Mouse (Mus musculus) right cerebral cortex, adult 18-20 months (tissue): ENCODE measurements around the gene Pde11a.
"Not testable (repeated sequence)": the region's sequence is repeated elsewhere in the genome, so short reads cannot be mapped to it uniquely, and the experiment has no call there.

Experiments used
- DNase-seq: peaks from one replicate; pipeline ENCODE4 v3.0.0; 2022; ENCODE audit warnings: mixed read lengths

The Pde11a gene

GRCm38 (mm10) chr2:75988378-75988777, 350.2 kb downstream of the Pde11a start:
- no peak for DNase-seq

- no peak for DNase-seq
Observed at GRCm38 (mm10) chr2:75987739-75988138, 350.8 kb downstream of the Pde11a start.

DNA sequence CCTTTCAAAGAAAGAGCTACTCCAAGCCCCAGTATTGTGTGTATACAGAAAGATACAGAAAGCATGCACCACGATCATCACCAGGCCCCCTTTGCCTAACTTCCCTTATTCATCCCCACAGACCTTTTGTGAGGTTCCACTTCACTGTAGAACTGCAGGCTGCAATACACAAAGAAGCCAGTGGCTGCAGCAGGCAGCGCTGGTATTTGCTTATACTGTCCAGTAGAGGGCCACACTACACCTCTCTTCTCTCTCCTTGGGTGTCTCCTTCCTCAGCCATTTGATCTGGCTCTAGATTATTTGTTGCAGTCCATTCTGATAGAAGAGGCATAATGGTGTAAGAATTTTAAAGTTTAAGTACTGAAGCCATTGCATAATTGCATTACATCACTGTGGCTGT, 353.4 kb downstream of the Pde11a start:
- peak; percentile 67 for DNase-seq

DNA sequence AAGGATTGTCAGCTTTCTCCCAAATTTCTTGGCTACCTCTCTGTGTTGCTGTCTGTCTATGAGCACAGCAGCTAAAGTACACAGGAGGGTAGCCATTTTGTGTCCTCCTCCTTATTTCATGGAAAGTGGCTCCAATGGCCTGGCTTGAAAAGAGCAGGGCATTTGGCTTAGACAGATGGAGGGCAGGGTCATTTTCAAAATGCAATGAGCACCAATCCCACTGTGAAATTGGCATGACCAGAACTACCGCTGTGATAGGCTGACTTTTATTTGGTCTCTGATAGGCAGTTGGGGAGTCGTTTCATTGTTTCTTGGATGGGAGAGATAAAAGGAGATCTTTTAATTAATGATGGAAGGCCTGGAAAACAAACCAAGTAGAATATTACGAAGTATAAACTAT, 354.7 kb downstream of the Pde11a start:
- no peak for DNase-seq

DNA sequence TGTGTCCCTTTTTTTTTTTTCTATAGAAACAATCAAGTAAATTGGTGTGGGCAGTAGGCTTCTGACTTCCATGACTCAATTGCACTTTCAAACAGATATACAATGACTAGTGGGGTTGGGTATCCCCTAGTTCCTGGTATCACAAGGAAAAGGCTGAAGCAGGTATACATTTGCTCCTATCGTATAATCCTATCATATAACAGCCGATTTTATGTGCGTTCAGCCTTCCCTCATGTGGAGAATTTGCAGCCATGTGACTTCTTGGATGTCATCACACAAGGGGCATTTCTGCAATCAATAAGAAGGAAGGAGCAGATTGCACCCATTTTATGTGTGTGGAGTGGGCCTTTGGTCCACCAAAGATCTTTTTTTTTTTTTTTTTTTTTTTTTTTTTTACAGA, 355.5 kb downstream of the Pde11a start:
- no peak for DNase-seq

DNA sequence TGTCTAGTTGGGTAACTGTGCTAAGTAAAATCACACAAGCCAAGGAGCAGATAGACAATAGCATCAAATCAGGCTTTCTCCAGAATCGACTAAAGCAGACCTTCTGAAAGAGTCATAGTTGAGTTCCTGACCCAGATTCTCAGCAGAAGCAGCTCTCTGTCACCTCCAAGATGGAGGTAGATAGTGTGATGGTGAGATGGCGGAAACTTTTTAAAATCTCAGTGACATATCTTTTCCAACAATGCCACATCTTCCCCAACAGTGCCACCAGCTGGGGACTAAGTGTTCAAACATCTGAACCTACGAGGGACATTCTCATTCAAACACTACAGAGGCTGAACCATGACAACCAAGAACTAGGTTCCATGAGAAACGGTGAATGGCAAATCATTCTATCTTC, 355.9 kb downstream of the Pde11a start:
- DNase-seq, result no peak

DNA sequence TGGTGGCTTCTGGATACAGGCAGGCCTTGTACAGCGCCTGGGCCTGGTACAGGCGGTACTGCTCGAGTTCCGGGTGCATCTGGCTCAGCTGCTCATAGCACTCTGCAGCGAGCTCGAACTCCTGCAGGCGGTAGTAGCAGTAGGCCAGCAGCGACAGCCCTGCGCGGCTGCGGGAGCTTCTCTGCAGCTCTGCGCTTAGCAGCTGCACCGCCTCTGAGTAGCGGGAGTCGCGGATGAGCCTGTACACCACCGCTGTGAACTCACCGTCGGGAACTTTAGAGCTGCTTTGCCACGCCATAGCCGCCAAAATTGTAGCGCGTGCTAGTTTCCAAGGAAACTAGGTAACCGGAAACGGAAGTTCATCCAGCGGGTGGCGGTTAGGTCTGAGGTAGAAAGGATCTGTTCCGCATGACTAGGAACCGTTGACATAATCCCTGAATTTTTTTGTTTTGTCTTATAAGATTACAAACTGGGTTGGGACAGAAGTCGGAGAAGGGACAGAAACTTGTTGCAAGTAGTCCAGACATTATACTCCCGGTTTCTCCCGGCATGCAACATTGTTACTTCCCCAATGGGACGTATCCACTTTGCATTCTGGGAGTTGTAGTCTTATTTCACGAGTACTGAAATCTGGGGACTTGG, 357.0 kb downstream of the Pde11a start, which contains the start of gene Ttc30a1:
Ttc30a1 (minus strand) TSS at position 528 of the 642 bp plus-strand sequence.
- peak; percentile 78 for DNase-seq

- not testable (repeated sequence) for DNase-seq
Observed at GRCm38 (mm10) chr2:75980933-75981439, 357.6 kb downstream of the Pde11a start.

GRCm38 (mm10) chr2:75977752-75978368, 360.7 kb downstream of the Pde11a start, which contains the start of gene Ttc30a2:
TSS of gene Ttc30a2 (minus strand) at chr2:75978170.
- DNase-seq, result not testable (repeated sequence)

GRCm38 (mm10) chr2:75976070-75976469, 362.5 kb downstream of the Pde11a start:
- DNase-seq, result not testable (repeated sequence)

GRCm38 (mm10) chr2:75974131-75974530, 364.4 kb downstream of the Pde11a start:
- DNase-seq, result no peak

GRCm38 (mm10) chr2:75964972-75965371, 373.6 kb downstream of the Pde11a start:
- DNase-seq, result peak; percentile 78

DNA sequence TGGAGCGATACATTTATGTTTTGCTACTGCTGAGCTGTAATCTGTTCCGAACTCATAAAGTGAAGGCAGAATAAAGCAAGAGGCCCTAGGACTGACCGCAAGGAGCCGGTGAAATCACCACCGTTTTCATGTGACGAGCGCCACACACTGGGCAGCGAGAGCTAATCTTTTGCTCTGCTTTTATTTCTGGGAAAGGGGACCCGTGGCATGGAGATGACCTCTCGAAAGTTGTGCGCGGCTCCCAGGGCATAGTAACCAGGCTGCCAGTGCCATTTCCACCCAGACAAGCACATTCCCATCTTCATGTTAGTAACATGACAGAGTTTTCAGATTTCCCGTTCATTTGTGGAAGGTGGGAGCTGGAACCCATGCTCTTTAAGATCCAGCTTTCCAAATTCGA, 374.1 kb downstream of the Pde11a start:
- DNase-seq, result peak; percentile 51

DNA sequence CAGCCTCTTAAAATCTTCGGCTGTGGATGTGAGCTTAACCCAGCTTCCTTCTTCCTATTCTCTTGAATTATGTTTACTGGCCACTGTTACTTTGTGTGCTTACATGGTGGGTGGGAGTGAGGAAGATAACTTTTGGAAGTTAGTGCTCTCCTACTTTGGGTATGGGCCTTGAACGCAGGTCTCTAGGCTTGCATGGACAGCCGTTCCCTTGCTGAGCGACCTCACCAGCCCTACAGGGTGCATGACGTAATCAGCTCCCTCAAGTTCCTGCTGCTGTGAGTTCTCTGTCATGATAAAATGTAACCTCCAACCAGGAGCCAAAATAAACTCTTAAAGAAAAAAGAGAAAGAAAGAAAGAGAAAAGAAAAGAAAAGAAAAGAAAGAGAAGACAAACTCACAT, 374.5 kb downstream of the Pde11a start:
- DNase-seq, result no peak

DNA sequence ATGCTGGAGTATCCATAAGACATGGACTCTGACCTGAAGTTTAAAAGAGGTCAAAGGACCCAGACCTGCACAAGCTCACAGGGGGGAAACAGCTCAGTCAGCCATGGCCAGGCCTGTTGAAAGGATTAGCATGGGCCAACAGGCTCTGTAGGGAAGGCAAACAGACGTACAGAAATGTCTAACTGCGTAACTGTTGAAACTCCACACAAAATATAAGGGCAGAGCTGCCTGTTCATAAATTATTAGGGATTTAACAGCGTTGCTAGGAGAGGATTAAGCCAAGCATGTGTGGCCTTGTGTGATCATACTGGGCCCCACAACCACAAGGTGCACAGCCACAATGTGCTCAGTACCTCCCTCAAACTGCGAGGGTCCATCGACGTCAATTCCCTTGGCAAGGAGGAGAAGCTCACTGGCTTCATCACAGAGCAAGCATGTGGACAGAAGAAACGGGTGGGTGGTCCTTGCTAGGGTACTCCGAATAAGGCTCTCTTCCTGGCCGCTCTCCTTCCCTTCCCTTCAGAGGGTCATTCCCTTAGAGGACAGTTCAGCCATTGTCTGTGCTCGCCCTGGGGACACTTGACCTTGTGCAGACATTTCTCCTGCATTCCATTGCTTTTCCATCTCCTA, 375.2 kb downstream of the Pde11a start:
- DNase-seq, result no peak

DNA sequence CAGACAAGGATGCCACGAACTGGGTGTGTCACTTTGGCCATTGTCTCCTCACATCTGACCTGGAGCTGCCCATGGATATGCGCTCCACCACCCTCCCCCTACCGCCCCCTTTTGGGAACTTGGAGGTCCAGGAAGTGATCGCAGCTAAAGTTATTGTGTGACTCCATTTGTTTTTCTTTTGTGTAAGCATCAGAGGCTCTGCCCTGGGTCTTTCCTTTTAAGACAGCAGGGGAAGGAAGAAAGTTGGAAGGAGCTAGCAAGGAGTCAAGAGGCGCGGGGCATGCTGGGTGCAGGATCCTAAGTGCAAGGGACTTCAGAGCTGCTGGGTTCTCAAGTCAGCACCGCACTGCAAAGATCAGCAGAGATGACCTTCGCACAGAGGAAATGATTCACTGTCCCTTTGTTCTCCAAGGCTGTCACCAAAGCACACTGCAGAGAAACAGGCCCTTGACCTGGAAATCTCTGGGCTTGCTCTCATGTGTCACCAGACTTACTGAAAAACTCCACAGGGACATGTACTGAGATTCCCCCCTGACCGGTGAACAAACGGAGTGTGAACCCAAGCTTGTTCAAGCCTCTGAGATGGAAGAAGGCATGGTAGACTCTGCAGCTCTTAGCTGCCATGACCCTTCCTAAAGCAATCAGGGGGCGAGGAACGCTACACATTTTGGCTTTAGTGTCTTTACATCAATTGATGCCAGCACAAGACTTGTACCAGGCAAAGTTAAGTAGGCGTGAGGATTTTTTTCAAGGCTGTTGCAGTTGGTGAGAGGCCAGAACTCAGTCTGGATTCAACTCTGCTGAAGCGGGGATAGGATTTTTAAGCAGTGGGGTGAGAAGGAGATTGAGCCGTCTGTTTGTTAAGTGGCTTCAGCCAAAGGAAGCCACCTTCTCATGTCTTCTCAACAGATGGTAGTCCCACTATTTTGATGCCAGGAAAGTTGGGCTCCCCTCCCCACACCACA, 377.9 kb downstream of the Pde11a start:
- peak; percentile 21 for DNase-seq

DNA sequence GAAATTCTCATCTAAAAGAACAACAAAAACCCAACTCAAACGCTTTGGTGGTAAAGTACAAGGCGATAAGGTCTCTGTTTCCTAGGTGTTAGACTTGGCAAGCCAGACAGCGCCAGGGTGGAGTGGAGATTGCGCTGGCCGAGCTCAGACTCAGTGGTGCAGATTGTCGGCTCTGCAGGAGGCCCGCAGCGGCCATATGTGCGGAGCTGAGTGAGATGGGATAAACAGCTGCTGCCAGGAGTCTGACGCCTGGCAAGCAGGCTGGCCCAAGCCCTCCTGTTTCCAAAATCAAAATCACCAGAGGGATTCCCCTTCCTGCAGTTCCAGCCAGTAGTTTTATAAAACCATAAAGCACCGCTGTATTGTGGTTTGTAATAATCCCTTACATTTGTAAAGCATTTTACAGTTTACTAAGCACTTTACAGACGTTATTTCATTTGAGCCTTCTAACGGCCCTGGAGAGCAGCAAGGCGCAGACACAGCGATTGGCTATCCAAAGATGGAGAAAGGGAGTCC, 378.7 kb downstream of the Pde11a start:
- no peak for DNase-seq

GRCm38 (mm10) chr2:75959183-75959849, 379.3 kb downstream of the Pde11a start:
- DNase-seq, result no peak

GRCm38 (mm10) chr2:75955709-75956108, 382.9 kb downstream of the Pde11a start:
- DNase-seq, result no peak

DNA sequence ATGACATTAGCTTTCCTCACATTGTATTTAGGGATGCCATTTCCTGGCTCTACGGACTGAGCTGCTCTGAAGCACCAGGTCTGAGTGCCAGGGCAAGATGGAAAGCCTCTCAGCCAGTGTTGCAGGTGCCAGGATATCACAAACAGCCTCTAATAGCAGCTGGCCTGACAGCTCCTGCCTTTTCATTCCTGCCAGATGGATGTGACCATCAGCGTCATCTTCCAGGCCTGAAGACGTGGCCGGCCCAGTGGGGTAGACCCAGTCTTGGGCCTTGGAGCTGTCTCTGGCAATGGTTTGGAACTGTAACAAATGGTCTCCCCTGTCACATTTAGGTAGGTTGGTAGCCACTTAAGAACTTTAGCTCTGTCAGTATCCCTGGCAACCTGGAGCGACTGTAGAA, 385.3 kb downstream of the Pde11a start:
- DNase-seq, result no peak

GRCm38 (mm10) chr2:75950685-75951084, 387.9 kb downstream of the Pde11a start:
- DNase-seq, result no peak
